Mouse (Mus musculus): Measurements from ENCODE around the gene Gm11084.
"Not testable (repeated sequence)": the region's sequence is repeated elsewhere in the genome, so short reads cannot be mapped to it uniquely, and the experiment has no call there.

DNA sequence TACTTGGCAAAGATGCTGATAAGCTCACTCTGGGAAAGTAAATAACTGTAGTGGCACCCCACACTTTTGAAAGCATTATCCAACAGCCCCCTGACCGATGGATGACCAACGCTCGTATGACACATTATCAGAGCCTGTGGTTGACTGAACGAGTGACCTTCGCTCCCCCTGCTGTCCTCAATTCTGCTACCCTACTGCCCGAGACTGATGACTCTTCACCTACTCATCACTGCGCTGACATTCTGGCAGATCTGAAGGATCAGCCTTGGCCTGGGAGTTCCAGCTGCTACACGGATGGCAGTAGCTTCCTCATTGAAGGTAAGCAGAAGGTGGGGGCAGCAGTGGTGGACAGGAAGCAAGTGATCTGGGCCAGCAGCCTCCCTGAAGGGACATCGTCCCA is 27.5 kb upstream of the Gm11084 start:
- TF ChIP-seq POLR2A (IDR thresholded peaks at IDR 0.05; ENCODE audit: control insufficient read depth, extremely low read depth, insufficient read depth, low read length, poor library complexity); CTCF (IDR thresholded peaks at IDR 0.05; ENCODE audit: borderline replicate concordance, control insufficient read depth, extremely low read depth, insufficient read depth, low read length, poor library complexity): not testable (repeated sequence)

Measured in thymus, adult 2 months (tissue).